Mouse (Mus musculus) fat pad, adult 2 months (tissue): ENCODE measurements around the gene 1700023F06Rik.
"Not testable (repeated sequence)": the region's sequence is repeated elsewhere in the genome, so short reads cannot be mapped to it uniquely, and the experiment has no call there.

Experiments used
- DNase-seq: peaks from one replicate; pipeline ENCODE4 v3.0.0-alpha.2; 2011; ENCODE audit warnings: low read depth, low spot score; ENCODE audit errors: extremely low read depth

The 1700023F06Rik gene

DNA sequence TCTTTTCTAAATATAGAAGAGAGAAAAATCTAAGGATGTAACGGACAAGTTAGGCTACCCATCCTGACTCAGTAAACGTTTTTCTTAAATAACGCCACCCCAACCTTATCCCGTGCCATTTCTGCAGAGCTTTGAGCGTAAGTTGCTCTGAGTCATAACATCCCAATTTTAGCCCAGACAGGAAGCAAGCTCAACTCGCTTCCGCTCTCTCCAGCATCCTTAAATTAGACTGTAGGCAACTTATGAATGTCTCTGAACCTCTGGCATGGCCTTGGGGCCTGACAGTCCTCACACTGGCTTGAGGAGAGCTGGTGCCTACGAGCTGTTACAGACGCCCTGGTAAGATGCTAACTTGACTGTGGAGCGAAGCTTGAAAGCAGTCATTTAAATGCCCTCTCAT lies 15.1 kb upstream of the 1700023F06Rik start:
- no peak for DNase-seq

GRCm38 (mm10) chr11:103222718-103223117 lies 14.4 kb upstream of the 1700023F06Rik start:
- not testable (repeated sequence) for DNase-seq

DNA sequence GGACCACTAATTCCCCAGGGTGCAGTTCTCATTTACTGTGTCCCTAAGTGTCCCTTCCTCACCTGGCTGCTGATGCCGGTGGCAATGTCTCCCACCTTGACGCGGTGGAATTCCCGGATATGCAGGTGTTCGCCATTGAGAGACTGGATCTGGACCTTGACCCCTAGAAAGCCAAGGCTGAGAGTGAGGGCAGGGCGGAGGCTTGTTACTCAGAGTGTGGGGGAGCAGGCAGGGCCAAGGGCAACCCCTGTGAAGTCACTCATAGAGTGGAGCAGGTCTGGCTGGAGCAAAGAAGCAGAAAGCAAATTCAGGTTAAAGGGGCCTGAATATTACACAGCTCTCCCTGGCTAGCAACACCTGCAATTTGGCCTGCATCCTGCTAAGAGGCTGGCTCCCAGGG lies 13.1 kb upstream of the 1700023F06Rik start:
- no peak for DNase-seq

- no peak for DNase-seq
Measured at GRCm38 (mm10) chr11:103219995-103220394, 11.6 kb upstream of the 1700023F06Rik start.

- no peak for DNase-seq
Measured at GRCm38 (mm10) chr11:103219259-103219658, 10.9 kb upstream of the 1700023F06Rik start.

DNA sequence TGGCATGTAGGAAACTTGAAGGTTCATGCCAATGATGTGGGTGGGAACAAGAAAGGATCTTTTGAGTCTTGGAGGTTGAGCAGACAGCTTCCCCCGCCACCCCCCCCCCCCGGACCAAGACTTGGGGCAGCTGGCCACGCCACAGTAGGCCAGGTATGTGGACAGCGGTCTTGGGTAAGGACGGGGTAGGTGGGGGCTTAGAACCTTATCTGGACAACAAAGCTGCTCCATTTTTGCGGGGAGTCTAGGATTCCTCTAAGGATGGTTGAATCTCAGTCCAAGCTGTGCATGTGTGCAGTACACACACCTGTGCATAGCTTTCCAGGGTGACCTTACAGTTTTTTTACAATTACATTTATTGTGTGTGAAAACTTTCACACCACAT lies 10.2 kb upstream of the 1700023F06Rik start:
- DNase-seq = no peak

DNA sequence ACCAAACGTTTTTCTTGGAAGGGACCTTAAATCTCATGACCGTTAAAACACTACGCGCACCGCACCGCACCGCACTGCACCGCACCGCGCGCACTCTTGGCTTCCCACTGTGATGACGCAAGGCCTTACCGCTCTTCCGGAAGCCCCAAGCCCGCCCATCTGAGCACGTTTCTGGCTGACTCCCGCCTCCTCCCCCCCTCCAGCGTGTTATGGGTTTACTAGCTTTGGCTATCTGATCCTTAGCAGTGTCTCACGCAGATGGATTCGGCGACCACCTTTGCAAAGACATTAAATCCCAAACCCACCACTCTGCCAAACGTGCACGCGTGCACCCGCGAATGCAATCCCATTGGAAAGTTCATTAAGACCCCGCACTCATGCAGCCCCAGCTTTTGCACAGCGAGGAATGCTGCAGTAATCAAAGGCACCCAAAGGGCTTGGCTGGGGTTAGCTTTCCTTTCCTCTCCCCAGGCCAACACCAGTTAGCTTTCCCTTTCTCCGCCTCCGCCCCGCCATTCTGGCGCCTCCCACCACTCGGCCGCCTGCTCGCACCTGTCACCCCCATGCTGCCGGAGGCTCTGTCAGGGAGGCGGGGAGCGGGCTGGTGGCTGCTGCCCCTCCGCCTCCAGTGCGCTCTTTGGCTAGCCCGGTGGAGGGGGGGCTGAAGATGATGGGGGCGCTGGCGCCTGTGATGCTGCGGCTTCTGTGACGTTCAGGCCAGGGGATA lies 9.6 kb upstream of the 1700023F06Rik start, which contains the start of gene Spata32:
Spata32 (minus strand) TSS at position 643 of the 727 bp plus-strand sequence.
- no peak for DNase-seq

GRCm38 (mm10) chr11:103215355-103215754 lies 7.0 kb upstream of the 1700023F06Rik start:
- no peak for DNase-seq

DNA sequence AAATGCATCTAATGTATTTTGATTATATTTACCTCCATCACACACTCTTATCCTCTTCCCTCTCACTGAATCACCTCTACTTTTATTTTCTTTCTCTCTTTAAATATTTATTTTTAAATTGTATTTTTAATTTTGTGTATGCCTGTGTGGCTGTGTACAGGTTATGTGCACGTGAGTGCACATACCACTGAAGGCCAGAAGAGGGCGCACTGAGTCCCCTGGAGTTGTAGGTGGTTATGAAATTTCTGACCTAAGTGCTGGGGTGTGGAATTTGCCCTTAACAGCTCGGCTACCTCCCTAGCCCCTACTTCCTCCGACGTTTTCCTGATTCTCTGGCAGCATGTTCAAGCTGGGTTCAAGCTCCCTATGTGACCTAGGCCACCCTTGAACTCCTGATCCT lies 5.4 kb upstream of the 1700023F06Rik start:
- no peak for DNase-seq

- DNase-seq = no peak
Measured at GRCm38 (mm10) chr11:103210291-103210690, 1.9 kb upstream of the 1700023F06Rik start.

- DNase-seq = no peak
Measured at GRCm38 (mm10) chr11:103206203-103206602, 2.2 kb downstream of the 1700023F06Rik start.

GRCm38 (mm10) chr11:103202376-103202775 lies 6.0 kb downstream of the 1700023F06Rik start:
- no peak for DNase-seq

- no peak for DNase-seq
Measured at GRCm38 (mm10) chr11:103201664-103202063, 6.7 kb downstream of the 1700023F06Rik start.

GRCm38 (mm10) chr11:103198911-103199803 lies 9.2 kb downstream of the 1700023F06Rik start:
- no peak for DNase-seq

- no peak for DNase-seq
Measured at GRCm38 (mm10) chr11:103198339-103198738, 10.0 kb downstream of the 1700023F06Rik start.

- DNase-seq = no peak
Measured at GRCm38 (mm10) chr11:103197340-103197739, 11.0 kb downstream of the 1700023F06Rik start.

GRCm38 (mm10) chr11:103195656-103196055 lies 12.7 kb downstream of the 1700023F06Rik start:
- DNase-seq = no peak

DNA sequence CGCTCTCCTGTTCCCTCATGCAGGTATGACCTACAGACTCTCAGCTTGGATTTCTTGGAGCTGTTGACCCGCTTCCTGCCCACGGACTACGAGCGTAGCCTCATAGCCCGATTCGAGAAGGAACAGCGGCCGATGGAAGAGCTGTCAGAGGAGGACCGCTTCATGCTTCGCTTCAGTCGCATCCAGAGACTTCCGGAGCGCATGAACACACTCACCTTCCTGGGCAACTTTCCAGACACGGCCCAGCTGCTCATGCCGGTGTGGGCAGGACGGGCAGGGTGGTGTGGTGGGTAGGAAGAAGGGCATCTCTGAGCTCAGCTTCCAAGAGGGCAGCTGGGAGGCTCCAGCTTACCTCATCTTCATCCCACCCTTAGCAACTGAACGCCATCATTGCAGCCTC lies 13.1 kb downstream of the 1700023F06Rik start:
- DNase-seq = no peak

DNA sequence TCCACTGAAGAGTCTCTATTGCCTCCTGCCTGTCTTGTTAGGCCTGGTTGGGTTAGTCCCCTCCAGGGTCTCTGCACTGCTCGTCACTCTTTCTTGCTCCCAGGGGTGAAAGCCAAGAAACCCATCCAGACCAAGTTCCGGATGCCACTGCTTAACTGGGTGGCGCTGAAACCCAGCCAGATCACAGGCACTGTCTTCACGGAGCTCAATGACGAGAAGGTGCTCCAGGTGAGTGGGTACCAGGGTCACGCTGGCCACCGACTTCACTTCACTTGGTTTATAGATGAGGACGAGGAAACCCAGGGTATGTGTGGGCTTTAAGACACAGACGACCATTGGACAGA lies 14.6 kb downstream of the 1700023F06Rik start:
- no peak for DNase-seq

- no peak for DNase-seq
Measured at GRCm38 (mm10) chr11:103192956-103193824, 15.2 kb downstream of the 1700023F06Rik start.
